Mouse (Mus musculus) CD8-positive naive resting alpha-beta T cell, adult 57 days (primary cell): ENCODE measurements around the gene Vmn2r47. TPM values are rescaled to one million over a fixed set of nuclear protein-coding genes. Genes with fewer than 3 reads are reported as not detected.

ENCODE experiments used
- total RNA-seq: library from RNA; stranded (reverse); gene quantifications from one replicate; pipeline ENCODE4 v1.2.4, GENCODE M21; 2023

The Vmn2r47 gene
- total RNA-seq: not detected

DNA sequence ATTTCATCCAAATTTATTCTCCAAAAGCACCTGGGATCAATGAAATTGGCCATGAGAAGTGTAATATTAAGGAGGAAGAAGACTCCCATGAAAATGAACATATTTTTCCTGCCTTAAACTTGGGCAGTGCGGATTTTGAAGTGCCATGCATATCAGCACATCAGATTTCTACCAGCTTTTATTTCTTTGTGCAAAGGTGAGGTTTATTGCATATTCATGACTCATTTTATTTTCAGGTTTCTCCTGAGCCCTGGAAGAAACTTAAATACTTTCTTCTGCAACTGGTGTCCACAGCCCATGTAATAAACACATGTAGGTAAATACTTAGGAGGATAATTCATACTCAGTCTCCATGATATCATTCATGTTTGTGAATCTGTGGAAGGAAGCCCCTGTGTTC lies at the start of gene Vmn2r47:
Vmn2r47 (minus strand) TSS at position 101 of the 400 bp plus-strand sequence.

DNA sequence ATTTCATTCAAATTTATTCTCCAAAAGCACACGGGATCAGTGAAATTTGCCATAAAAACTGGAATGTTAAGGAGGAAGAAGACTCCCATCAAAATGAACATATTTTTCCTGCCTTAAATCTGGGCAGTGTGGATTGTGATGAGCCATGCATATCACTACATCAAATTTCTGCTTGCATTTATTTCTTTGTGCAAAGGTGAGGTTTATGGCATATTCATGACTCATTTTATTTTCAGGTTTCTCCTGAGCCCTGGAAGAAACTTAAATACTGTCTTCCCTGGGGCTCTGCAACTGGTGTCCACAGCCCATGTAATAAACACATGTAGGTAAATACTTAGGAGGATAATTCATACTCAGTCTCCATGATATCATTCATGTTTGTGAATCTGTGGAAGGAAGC lies 70.7 kb downstream of the Vmn2r47 start, which contains the start of gene Vmn2r46:
Vmn2r46 (minus strand) TSS at position 101 of the 400 bp plus-strand sequence.

Other genes with a start within 250 kb of the Vmn2r47 start
- gene Vmn2r46, start 70.8 kb downstream of the Vmn2r47 start, total RNA-seq: not detected
- not detected for gene Vmn2r48, start 112.3 kb upstream of the Vmn2r47 start, total RNA-seq
- not detected for gene Vmn2r49, start 150.9 kb upstream of the Vmn2r47 start, total RNA-seq
- gene Vmn2r50, start 212.0 kb upstream of the Vmn2r47 start, total RNA-seq: not detected